Mouse (Mus musculus) cortical plate, adult 2 months (tissue): ENCODE measurements around the gene Pxdn. TPM values are rescaled to one million over a fixed set of nuclear protein-coding genes. Genes with fewer than 3 reads are reported as not detected.

Experiments
- H3K27ac ChIP-seq: fragments of 200-500 bp; 2 replicates; pipeline ENCODE4 v1.5.1; 2012; ENCODE audit warnings: low read length, control low read depth, inconsistent platforms; ENCODE audit not compliant: insufficient read depth
- H3K4me1 ChIP-seq: fragments of 200-500 bp; 2 replicates; pipeline ENCODE4 v1.6.1; 2011; ENCODE audit warnings: low read length; ENCODE audit not compliant: control insufficient read depth, insufficient read depth
- H3K4me3 ChIP-seq: fragments of 200-500 bp; 2 replicates; pipeline ENCODE4 v1.5.1; 2011; ENCODE audit warnings: mild to moderate bottlenecking, low read length, control low read depth; ENCODE audit not compliant: insufficient read depth
- CTCF ChIP-seq: fragments of 200-500 bp; IDR thresholded peaks from 2 replicates; pipeline ENCODE4 v1.5.1; 2011; ENCODE audit warnings: mild to moderate bottlenecking, control low read depth, low read length; ENCODE audit not compliant: insufficient read depth; ENCODE audit errors: extremely low read depth
- POLR2A ChIP-seq: fragments of 200-500 bp; IDR thresholded peaks from 2 replicates; pipeline ENCODE4 v1.6.1; 2011; ENCODE audit warnings: mild to moderate bottlenecking, low read length, control low read depth; ENCODE audit not compliant: insufficient read depth; ENCODE audit errors: extremely low read depth
- polyA plus RNA-seq: library from polyadenylated mRNA; depleted of rRNA; stranded (reverse); fragments of >200 nt; gene quantifications from 2 replicates; pipeline ENCODE4 v1.2.3, GENCODE M21; 2012

Pxdn gene
- polyA plus RNA-seq, 1 experiment: 72.8 TPM

DNA sequence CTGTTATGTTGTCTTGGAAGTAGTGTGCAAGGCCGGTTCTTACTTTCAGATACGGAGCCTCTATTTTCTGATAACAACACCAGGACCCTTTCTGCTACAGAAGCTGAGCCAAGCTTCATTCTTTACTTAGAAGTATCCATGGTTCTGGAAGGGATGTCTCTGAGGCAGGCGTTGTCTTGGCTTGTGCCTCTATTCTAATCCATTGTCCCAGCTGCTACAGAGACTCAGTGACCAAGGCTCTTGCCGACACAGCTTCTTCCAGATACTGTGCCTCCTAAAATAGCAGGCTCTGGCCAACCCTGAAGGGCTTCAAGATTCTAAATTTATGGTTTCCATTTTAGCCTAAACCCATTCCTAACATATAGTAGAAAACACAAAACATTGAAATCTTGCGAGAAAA, 71.3 kb downstream of the Pxdn start:
- Histone ChIP-seq H3K4me1 (peaks cover 1% of the 10 kb centered on the region; the same call in 1 of the 2 replicates), H3K27ac (no peak overlapping the region), H3K4me3 (no peak overlapping the region)
- TF ChIP-seq CTCF (no peak), POLR2A (no peak)

- Histone ChIP-seq H3K4me3 (no peak overlapping the region), H3K27ac (no peak overlapping the region), H3K4me1 (peaks cover 8% of the 10 kb centered on the region)
- TF ChIP-seq POLR2A (no peak), CTCF (no peak)
Observed at GRCm38 (mm10) chr12:30015501-30015900, 78.1 kb downstream of the Pxdn start.

DNA sequence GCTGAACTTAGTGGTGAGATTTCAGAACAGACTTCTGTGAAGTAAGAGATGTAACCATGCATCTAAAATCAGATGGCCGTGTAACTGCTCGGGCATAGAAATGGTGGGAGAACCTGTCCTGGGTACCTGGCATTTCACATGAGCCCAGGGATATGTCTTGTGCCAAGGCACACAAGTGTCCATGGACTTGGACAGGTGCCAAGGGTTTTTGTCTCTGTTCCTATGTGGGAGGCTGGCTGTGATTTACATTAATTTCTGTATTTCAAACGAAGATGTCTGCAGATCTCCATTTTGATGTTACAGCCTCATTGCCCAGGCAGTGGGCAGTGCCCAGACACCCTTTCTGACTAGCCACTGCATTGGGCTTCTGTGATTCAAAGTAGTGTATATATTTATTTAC, 79.7 kb downstream of the Pxdn start:
- TF ChIP-seq CTCF (no peak), POLR2A (no peak)
- Histone ChIP-seq H3K4me1 (peaks cover 10% of the 10 kb centered on the region), H3K27ac (no peak overlapping the region), H3K4me3 (no peak overlapping the region)

GRCm38 (mm10) chr12:30020447-30020846, 83.0 kb downstream of the Pxdn start:
- Histone ChIP-seq H3K4me3 (no peak overlapping the region), H3K27ac (no peak overlapping the region), H3K4me1 (peaks cover 8% of the 10 kb centered on the region)
- TF ChIP-seq POLR2A (no peak), CTCF (no peak)

- Histone ChIP-seq H3K4me3 (no peak overlapping the region), H3K4me1 (peaks cover 2% of the 10 kb centered on the region), H3K27ac (no peak overlapping the region)
- no peak for TF ChIP-seq POLR2A
- TF ChIP-seq CTCF: no peak
Observed at GRCm38 (mm10) chr12:30023491-30023890, 86.1 kb downstream of the Pxdn start.

DNA sequence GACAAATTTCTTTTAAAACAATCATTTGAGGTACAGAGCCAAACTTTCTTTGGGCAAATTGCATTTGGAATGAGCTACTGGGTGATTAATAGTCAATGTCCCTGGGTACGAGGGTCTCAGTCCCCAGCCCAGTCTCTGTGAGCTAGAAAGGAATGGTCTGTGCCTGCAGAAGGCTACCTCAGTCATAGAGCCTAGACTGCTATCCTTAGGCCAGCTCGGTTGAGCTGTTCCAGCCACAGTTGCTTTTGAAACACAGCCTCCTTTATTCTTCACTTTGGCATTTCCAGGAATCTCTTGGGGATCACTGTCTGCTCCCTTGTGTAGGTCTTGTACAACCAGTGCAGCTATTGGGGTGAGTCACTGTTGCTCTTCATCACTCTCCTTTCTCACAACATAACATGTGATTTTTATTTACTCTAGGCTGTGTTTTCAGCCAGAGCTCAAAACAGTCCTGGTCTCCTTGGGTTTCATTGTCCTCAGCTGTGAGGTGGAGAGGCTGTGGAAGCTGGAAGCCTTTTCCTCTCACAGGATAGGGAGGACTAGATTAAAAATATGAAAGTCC, 86.9 kb downstream of the Pxdn start:
- H3K4me3 ChIP-seq: no peak overlapping the region
- TF ChIP-seq CTCF: no peak
- no peak for TF ChIP-seq POLR2A
- peaks cover 2% of the 10 kb centered on the region for H3K4me1 ChIP-seq
- H3K27ac ChIP-seq: no peak overlapping the region

GRCm38 (mm10) chr12:30027721-30028340, 90.4 kb downstream of the Pxdn start:
- Histone ChIP-seq H3K27ac (no peak overlapping the region), H3K4me3 (no peak overlapping the region), H3K4me1 (no peaks in the 10 kb centered on the region)
- TF ChIP-seq CTCF (no peak), POLR2A (no peak)

DNA sequence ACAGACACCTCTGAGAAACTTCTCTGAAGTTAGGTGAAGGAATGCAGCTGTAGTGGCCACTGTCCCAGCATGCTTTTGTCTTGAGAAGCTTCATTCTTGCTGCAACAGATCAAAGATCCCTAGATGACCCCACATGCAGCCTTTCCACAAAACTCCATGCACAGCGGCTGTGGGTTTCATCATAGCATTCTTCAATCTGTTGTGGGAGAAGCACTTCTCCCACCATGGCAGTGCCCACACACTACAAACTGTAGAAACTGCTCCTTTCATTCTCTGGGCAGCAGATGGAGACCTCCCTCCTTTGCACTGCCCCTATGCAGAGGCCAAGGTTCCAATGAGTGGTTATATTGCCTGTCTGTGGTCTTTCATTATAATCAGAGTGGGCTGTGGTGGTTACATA, 91.7 kb downstream of the Pxdn start:
- no peak overlapping the region for H3K27ac ChIP-seq
- H3K4me3 ChIP-seq: no peak overlapping the region
- no peaks in the 10 kb centered on the region for H3K4me1 ChIP-seq
- no peak for TF ChIP-seq POLR2A
- TF ChIP-seq CTCF: no peak

GRCm38 (mm10) chr12:30030571-30030970, 93.2 kb downstream of the Pxdn start:
- H3K27ac ChIP-seq: no peak overlapping the region
- H3K4me1 ChIP-seq: peaks cover 2% of the 10 kb centered on the region
- no peak for TF ChIP-seq CTCF
- no peak for TF ChIP-seq POLR2A
- H3K4me3 ChIP-seq: no peak overlapping the region

- H3K27ac ChIP-seq: no peak overlapping the region
- TF ChIP-seq CTCF (no peak), POLR2A (no peak)
- H3K4me3 ChIP-seq: no peak overlapping the region
- peaks cover 2% of the 10 kb centered on the region for H3K4me1 ChIP-seq
Observed at GRCm38 (mm10) chr12:30034681-30035080, 97.3 kb downstream of the Pxdn start.

GRCm38 (mm10) chr12:30035406-30035805, 98.0 kb downstream of the Pxdn start:
- Histone ChIP-seq H3K4me1 (peaks cover 2% of the 10 kb centered on the region), H3K4me3 (no peak overlapping the region), H3K27ac (no peak overlapping the region)
- TF ChIP-seq CTCF (no peak), POLR2A (no peak)
